Mouse (Mus musculus): ENCODE measurements around the gene C2cd4a.

Gene C2cd4a

GRCm38 (mm10) chr9:67834535-67834934 is 2.4 kb upstream of the C2cd4a start:
- DNase-seq (ENCODE audit: low read depth, low spot score) = no peak

- peak; percentile 41 for DNase-seq (ENCODE audit: low read depth, low spot score)
Measured at GRCm38 (mm10) chr9:67831359-67832045, 628 bp downstream of the C2cd4a start.

- peak; percentile 63 for DNase-seq (ENCODE audit: low read depth, low spot score)
Measured at GRCm38 (mm10) chr9:67830411-67831358, 1.4 kb downstream of the C2cd4a start.

- peak; percentile 59 for DNase-seq (ENCODE audit: low read depth, low spot score)
Measured at GRCm38 (mm10) chr9:67828182-67828581, 3.9 kb downstream of the C2cd4a start.

- DNase-seq (ENCODE audit: low read depth, low spot score) = no peak
Measured at GRCm38 (mm10) chr9:67825527-67825926, 6.6 kb downstream of the C2cd4a start.

GRCm38 (mm10) chr9:67823131-67823530 is 9.0 kb downstream of the C2cd4a start:
- DNase-seq (ENCODE audit: low read depth, low spot score) = no peak

GRCm38 (mm10) chr9:67818668-67818950 is 13.5 kb downstream of the C2cd4a start:
- DNase-seq (ENCODE audit: low read depth, low spot score) = no peak

- DNase-seq (ENCODE audit: low read depth, low spot score) = no peak
Measured at GRCm38 (mm10) chr9:67817898-67818667, 14.0 kb downstream of the C2cd4a start.

- no peak for DNase-seq (ENCODE audit: low read depth, low spot score)
Measured at GRCm38 (mm10) chr9:67816172-67816928, 15.8 kb downstream of the C2cd4a start.

GRCm38 (mm10) chr9:67813665-67814337 is 18.3 kb downstream of the C2cd4a start:
- DNase-seq (ENCODE audit: low read depth, low spot score) = peak; percentile 76

- no peak for DNase-seq (ENCODE audit: low read depth, low spot score)
Measured at GRCm38 (mm10) chr9:67813171-67813570, 19.0 kb downstream of the C2cd4a start.

- no peak for DNase-seq (ENCODE audit: low read depth, low spot score)
Measured at GRCm38 (mm10) chr9:67811116-67811515, 21.0 kb downstream of the C2cd4a start.

GRCm38 (mm10) chr9:67810527-67810926 is 21.6 kb downstream of the C2cd4a start:
- no peak for DNase-seq (ENCODE audit: low read depth, low spot score)

- no peak for DNase-seq (ENCODE audit: low read depth, low spot score)
Measured at GRCm38 (mm10) chr9:67807000-67807399, 25.1 kb downstream of the C2cd4a start.

- DNase-seq (ENCODE audit: low read depth, low spot score) = peak; percentile 70
Measured at GRCm38 (mm10) chr9:67802241-67802640, 29.9 kb downstream of the C2cd4a start.

- peak; percentile 41 for DNase-seq (ENCODE audit: low read depth, low spot score)
Measured at GRCm38 (mm10) chr9:67799078-67799819, 32.9 kb downstream of the C2cd4a start.

GRCm38 (mm10) chr9:67795205-67795675 is 36.9 kb downstream of the C2cd4a start:
- peak; percentile 48 for DNase-seq (ENCODE audit: low read depth, low spot score)

- no peak for DNase-seq (ENCODE audit: low read depth, low spot score)
Measured at GRCm38 (mm10) chr9:67794668-67795067, 37.5 kb downstream of the C2cd4a start.

- DNase-seq (ENCODE audit: low read depth, low spot score) = no peak
Measured at GRCm38 (mm10) chr9:67794216-67794615, 37.9 kb downstream of the C2cd4a start.

GRCm38 (mm10) chr9:67793501-67793900 is 38.6 kb downstream of the C2cd4a start:
- no peak for DNase-seq (ENCODE audit: low read depth, low spot score)

All from mesoderm, embryonic 11.5 days (tissue).